16 mouse cellular contexts compared by ENCODE assay signal in the genomic region with DNA sequence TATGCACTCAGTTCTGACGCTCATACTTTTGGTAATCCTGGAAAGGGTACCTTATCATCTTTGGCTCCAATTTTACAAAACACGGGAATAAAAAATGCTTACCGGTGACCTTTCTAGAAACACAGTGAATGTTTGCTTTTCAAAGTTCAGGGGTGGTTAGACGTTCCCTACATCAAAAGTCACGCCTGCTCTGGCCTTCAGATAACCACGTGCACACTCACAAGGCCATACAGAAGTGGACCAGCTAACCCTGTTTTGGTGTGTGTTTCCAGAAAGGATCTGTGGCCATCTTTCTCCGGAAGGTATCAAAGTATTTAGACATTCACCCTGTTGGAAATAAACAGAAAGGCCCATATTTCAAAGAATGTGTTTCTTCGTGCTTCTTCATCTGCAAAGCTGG.
"Had no signal": no experiment of that assay in that cellular context is flagged by ENCODE, and none has a peak within 500 bp of the region (broad histone marks: within the 10 kb centered on the region; RNA-seq: fewer than 3 reads in every experiment).

No protein-coding gene starts in this region.

- DNase-seq: kidney, postnatal 10 days; left cerebral cortex, postnatal 4 days; liver, embryonic 13.5 days; lung, adult 2 months; lung, postnatal 14 days; lung, postnatal 4 days; midbrain, embryonic 14.5 days; right cerebral cortex, postnatal 4 days; thymus, adult 2 months; thymus, postnatal 14 days; thymus, postnatal 4 days had no signal

- H3K4me2 ChIP-seq: kidney, embryonic 15.5 days; limb, embryonic 12.5 days; limb, embryonic 15.5 days; liver, embryonic 13.5 days; midbrain, embryonic 11.5 days had no signal

- H3K36me3 ChIP-seq: kidney, embryonic 15.5 days; limb, embryonic 12.5 days; limb, embryonic 15.5 days; liver, embryonic 13.5 days had no signal

- H3K27me3 ChIP-seq: kidney, embryonic 15.5 days; limb, embryonic 12.5 days; limb, embryonic 15.5 days; liver, embryonic 13.5 days had no signal

- H3K27ac ChIP-seq: kidney, embryonic 15.5 days; limb, embryonic 12.5 days; limb, embryonic 15.5 days; liver, embryonic 13.5 days; stomach, postnatal 0 days had no signal

- H3K9ac ChIP-seq: kidney, embryonic 15.5 days; limb, embryonic 12.5 days; limb, embryonic 15.5 days; liver, embryonic 13.5 days had no signal

- H3K4me1 ChIP-seq: kidney, embryonic 15.5 days; limb, embryonic 12.5 days; liver, embryonic 13.5 days had no signal

- H3K4me3 ChIP-seq: kidney, embryonic 15.5 days; limb, embryonic 12.5 days; limb, embryonic 15.5 days; liver, embryonic 13.5 days had no signal

- H3K9me3 ChIP-seq: kidney, embryonic 15.5 days; limb, embryonic 12.5 days; limb, embryonic 15.5 days; liver, embryonic 13.5 days had no signal
